Mouse (Mus musculus) heart, embryonic 16.5 days (tissue): ENCODE data around the gene Neurod2. TPM values are rescaled to one million over a fixed set of nuclear protein-coding genes. Genes with fewer than 3 reads are reported as not detected.
A peak's percentile ranks its signal among the peaks of the same experiment; 100 is the strongest.

Source experiments
- ATAC-seq: fragments of 200-750 bp; cut with Nextera tagmentation; replicated peaks from 2 replicates; pipeline ENCODE4 v1.8.0; 2017; ENCODE audit warnings: moderate number of reproducible peaks; ENCODE audit not compliant: insufficient read depth, low FRiP score; ENCODE audit errors: extremely low read depth
- H3K27ac ChIP-seq: fragments of 300-500 bp; sonication (generic); 2 replicates; pipeline ENCODE4 v1.5.1; 2014; ENCODE audit warnings: mild to moderate bottlenecking, low read length, control low read depth, moderate library complexity
- H3K27me3 ChIP-seq: fragments of 300-500 bp; sonication (generic); 2 replicates; pipeline ENCODE4 v1.6.1; 2014; ENCODE audit warnings: low read length, mixed read lengths; ENCODE audit not compliant: control insufficient read depth, insufficient read depth
- H3K36me3 ChIP-seq: fragments of 300-500 bp; sonication (generic); 2 replicates; pipeline ENCODE4 v1.6.1; 2014; ENCODE audit not compliant: control insufficient read depth, insufficient read depth
- H3K4me1 ChIP-seq: fragments of 300-500 bp; sonication (generic); 2 replicates; pipeline ENCODE4 v1.6.1; 2014; ENCODE audit warnings: low read length, mixed read lengths; ENCODE audit not compliant: control insufficient read depth, insufficient read depth
- H3K4me2 ChIP-seq: fragments of 300-500 bp; sonication (generic); 2 replicates; pipeline ENCODE4 v1.6.1; 2014; ENCODE audit warnings: low read depth, mild to moderate bottlenecking, control low read depth, low read length
- H3K4me3 ChIP-seq: fragments of 300-500 bp; sonication (generic); 2 replicates; pipeline ENCODE4 v1.5.1; 2014; ENCODE audit warnings: mild to moderate bottlenecking, control low read depth, low read length
- H3K9ac ChIP-seq: fragments of 300-500 bp; sonication (generic); 2 replicates; pipeline ENCODE4 v1.6.1; 2014; ENCODE audit warnings: low read length, control low read depth
- H3K9me3 ChIP-seq: fragments of 300-500 bp; sonication (generic); replicated peaks from 2 replicates; pipeline ENCODE4 v1.6.1; 2016; ENCODE audit warnings: low read length; ENCODE audit not compliant: control insufficient read depth
- WGBS: fragments of 180-500 bp; shearing (Covaris S2); extraction: QIAGEN DNeasy Blood & Tissue Kit; methylation state at CpG from one replicate; pipeline ENCODE4 v1.1.7; 2014; 5-methylcytosine and 5-hydroxymethylcytosine counted together
- polyA plus RNA-seq: library from polyadenylated mRNA; unstranded; fragments of >200 nt; fragmentation: Nextera tagmentation; extraction: Ambion mirVana; gene quantifications from 2 replicates; pipeline ENCODE4 v1.2.1, GENCODE M21; 2015

The Neurod2 gene
- polyA plus RNA-seq: not detected in 2 replicates

GRCm38 (mm10) chr11:98329081-98329959 lies at the start of gene Neurod2:
Gene Neurod2, minus strand, starts transcription at chr11:98329648.
- no peaks in the 10 kb centered on the region for H3K36me3 ChIP-seq

GRCm38 (mm10) chr11:98377787-98378186 lies 48.3 kb upstream of the Neurod2 start:
- H3K27ac ChIP-seq: peak overlapping the region; percentile 79
- no peaks in the 10 kb centered on the region for H3K9me3 ChIP-seq
- peaks cover 73% of the 10 kb centered on the region for H3K4me1 ChIP-seq
- H3K4me3 ChIP-seq: no peak overlapping the region
- H3K36me3 ChIP-seq: peaks cover 22% of the 10 kb centered on the region
- H3K27me3 ChIP-seq: no peaks in the 10 kb centered on the region
- 44% methylated on average over 11 of the region's 11 CpGs for WGBS
- no peak overlapping the region for H3K4me2 ChIP-seq
- peak overlapping the region; percentile 1 for H3K9ac ChIP-seq
- ATAC-seq: peak; percentile 33; the same call in 1 of the 2 replicates

More at GRCm38 (mm10) chr11:98329081-98329959, at the start of gene Neurod2:
- peaks cover 98% of the 10 kb centered on the region for H3K27me3 ChIP-seq
- H3K27ac ChIP-seq: no peak within 1 kb of the TSS
- H3K4me2 ChIP-seq: peak within 1 kb of the TSS; percentile 58
- H3K9ac ChIP-seq: no peak within 1 kb of the TSS
- H3K9me3 ChIP-seq: no peaks in the 10 kb centered on the region; the same call in 1 of the 2 replicates
- no peak for ATAC-seq
- peaks cover 8% of the 10 kb centered on the region for H3K4me1 ChIP-seq
- 3% methylated on average over 38 of the region's 38 CpGs for WGBS
- H3K4me3 ChIP-seq: peak within 1 kb of the TSS; percentile 36

DNA sequence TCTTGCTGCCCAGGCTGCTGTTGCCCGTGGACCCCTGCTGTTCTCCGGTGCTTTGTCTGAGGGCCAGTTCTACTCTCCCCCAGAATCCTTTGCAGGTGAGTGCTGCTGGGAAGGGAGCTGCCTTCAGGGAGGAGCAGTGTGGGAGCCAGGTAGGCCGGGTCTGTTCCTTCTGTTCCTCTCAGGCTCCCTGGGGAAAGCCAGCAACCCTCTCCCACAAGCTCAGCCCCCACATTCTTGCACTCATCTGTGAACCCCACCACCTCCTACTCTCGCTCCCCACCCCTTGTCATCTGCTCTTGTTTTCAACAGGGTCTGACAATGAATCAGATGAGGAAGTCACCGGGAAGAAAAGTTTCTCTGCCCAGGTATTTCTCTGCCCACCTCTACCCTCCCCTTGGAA lies 47.3 kb upstream of the Neurod2 start:
- H3K4me2 ChIP-seq: no peak overlapping the region
- H3K27me3 ChIP-seq: no peaks in the 10 kb centered on the region
- H3K9me3 ChIP-seq: no peaks in the 10 kb centered on the region
- peaks cover 22% of the 10 kb centered on the region for H3K36me3 ChIP-seq
- H3K27ac ChIP-seq: no peak overlapping the region; the same call in 1 of the 2 replicates
- 66% methylated on average over 5 of the region's 5 CpGs for WGBS
- peak overlapping the region; percentile 1; the same call in 1 of the 2 replicates for H3K9ac ChIP-seq
- no peak overlapping the region for H3K4me3 ChIP-seq
- peaks cover 80% of the 10 kb centered on the region for H3K4me1 ChIP-seq
- ATAC-seq: no peak

- WGBS: 35% methylated on average over 8 of the region's 8 CpGs
- Histone ChIP-seq H3K4me1 (peaks cover 73% of the 10 kb centered on the region), H3K4me3 (no peak overlapping the region), H3K4me2 (no peak overlapping the region), H3K36me3 (peaks cover 16% of the 10 kb centered on the region), H3K9me3 (no peaks in the 10 kb centered on the region), H3K9ac (peak overlapping the region; percentile 50), H3K27me3 (no peaks in the 10 kb centered on the region), H3K27ac (peak overlapping the region; percentile 89)
- peak; percentile 77 for ATAC-seq
Observed at GRCm38 (mm10) chr11:98374266-98374665, 44.8 kb upstream of the Neurod2 start.

- H3K9ac ChIP-seq: no peak overlapping the region
- WGBS: 69% methylated on average over 6 of the region's 6 CpGs
- H3K9me3 ChIP-seq: no peaks in the 10 kb centered on the region
- H3K4me2 ChIP-seq: no peak overlapping the region
- ATAC-seq: no peak
- H3K27me3 ChIP-seq: no peaks in the 10 kb centered on the region
- H3K36me3 ChIP-seq: peaks cover 12% of the 10 kb centered on the region
- H3K4me1 ChIP-seq: peaks cover 65% of the 10 kb centered on the region
- no peak overlapping the region for H3K4me3 ChIP-seq
- no peak overlapping the region for H3K27ac ChIP-seq
Observed at GRCm38 (mm10) chr11:98373244-98373643, 43.8 kb upstream of the Neurod2 start.

GRCm38 (mm10) chr11:98372406-98372805 lies 43.0 kb upstream of the Neurod2 start:
- peaks cover 10% of the 10 kb centered on the region; the same call in 1 of the 2 replicates for H3K36me3 ChIP-seq
- H3K9ac ChIP-seq: 0 out of 2 replicates have a peak overlapping the region, but pooled peaks have one; percentile 28
- ATAC-seq: no peak
- H3K9me3 ChIP-seq: no peaks in the 10 kb centered on the region
- WGBS: 8% methylated on average over 2 of the region's 2 CpGs
- H3K27ac ChIP-seq: no peak overlapping the region
- H3K27me3 ChIP-seq: no peaks in the 10 kb centered on the region
- peaks cover 64% of the 10 kb centered on the region for H3K4me1 ChIP-seq
- H3K4me3 ChIP-seq: no peak overlapping the region
- no peak overlapping the region for H3K4me2 ChIP-seq

- 55% methylated on average over 10 of the region's 10 CpGs for WGBS
- no peak overlapping the region for H3K4me2 ChIP-seq
Observed at GRCm38 (mm10) chr11:98371556-98372240, 42.2 kb upstream of the Neurod2 start.

GRCm38 (mm10) chr11:98370588-98370987 lies 41.1 kb upstream of the Neurod2 start:
- 86% methylated on average over 2 of the region's 2 CpGs for WGBS
- Histone ChIP-seq H3K4me3 (no peak overlapping the region), H3K9me3 (no peaks in the 10 kb centered on the region), H3K36me3 (peaks cover 1% of the 10 kb centered on the region; the same call in 1 of the 2 replicates), H3K27ac (no peak overlapping the region), H3K4me2 (no peak overlapping the region), H3K4me1 (peaks cover 67% of the 10 kb centered on the region), H3K27me3 (no peaks in the 10 kb centered on the region), H3K9ac (no peak overlapping the region)
- no peak for ATAC-seq

More at GRCm38 (mm10) chr11:98371556-98372240, 42.2 kb upstream of the Neurod2 start:
- H3K27ac ChIP-seq: 0 out of 2 replicates have a peak overlapping the region, but pooled peaks have one; percentile 16
- no peaks in the 10 kb centered on the region for H3K27me3 ChIP-seq
- H3K4me3 ChIP-seq: no peak overlapping the region
- H3K9me3 ChIP-seq: no peaks in the 10 kb centered on the region
- H3K36me3 ChIP-seq: peaks cover 8% of the 10 kb centered on the region; the same call in 1 of the 2 replicates
- no peak for ATAC-seq
- peaks cover 63% of the 10 kb centered on the region for H3K4me1 ChIP-seq
- H3K9ac ChIP-seq: peak overlapping the region; percentile 24; the same call in 1 of the 2 replicates
